Mouse (Mus musculus) heart, adult 9 months (tissue): Measurements from ENCODE around the gene Opa1.

ENCODE experiments used
- DNase-seq, 2 experiments: peaks; one replicate each; pipeline ENCODE4 v3.0.0; 2022; ENCODE audit warnings: low spot score in 2 of 2

Gene Opa1

DNA sequence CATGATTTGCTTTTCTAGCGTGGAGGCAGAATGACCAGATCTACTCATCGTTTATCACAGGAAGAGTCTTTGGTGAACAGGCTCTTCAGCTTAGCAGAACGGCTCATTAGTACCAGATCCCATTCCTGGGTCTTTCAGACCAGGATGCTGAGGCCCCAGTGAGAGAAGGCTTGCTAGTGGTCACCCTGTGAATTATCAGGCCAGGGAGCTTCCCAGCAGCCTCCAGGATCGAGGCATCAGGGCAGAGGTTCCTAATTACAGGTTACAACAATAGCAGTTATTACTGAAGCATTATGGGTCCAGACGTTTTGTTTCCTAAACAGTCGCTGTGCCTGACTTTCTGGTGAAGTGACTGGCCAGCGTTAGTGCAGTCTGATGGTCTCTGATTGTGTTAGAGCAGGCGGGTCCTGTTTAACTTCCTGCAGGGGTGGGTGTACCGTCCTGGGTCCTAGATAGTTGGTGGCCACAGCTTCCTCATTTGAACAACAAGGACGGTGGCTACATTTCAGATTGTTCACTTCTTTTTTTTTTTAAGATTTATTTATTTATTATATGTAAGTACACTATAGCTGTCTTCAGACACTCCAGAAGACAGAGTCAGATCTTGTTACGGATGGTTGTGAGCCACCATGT is 110.2 kb downstream of the Opa1 start:
- no peak for DNase-seq

GRCm38 (mm10) chr16:29693025-29693682 is 114.0 kb downstream of the Opa1 start:
- DNase-seq = no peak

- DNase-seq = no peak
Measured at GRCm38 (mm10) chr16:29693791-29694419, 114.8 kb downstream of the Opa1 start.

DNA sequence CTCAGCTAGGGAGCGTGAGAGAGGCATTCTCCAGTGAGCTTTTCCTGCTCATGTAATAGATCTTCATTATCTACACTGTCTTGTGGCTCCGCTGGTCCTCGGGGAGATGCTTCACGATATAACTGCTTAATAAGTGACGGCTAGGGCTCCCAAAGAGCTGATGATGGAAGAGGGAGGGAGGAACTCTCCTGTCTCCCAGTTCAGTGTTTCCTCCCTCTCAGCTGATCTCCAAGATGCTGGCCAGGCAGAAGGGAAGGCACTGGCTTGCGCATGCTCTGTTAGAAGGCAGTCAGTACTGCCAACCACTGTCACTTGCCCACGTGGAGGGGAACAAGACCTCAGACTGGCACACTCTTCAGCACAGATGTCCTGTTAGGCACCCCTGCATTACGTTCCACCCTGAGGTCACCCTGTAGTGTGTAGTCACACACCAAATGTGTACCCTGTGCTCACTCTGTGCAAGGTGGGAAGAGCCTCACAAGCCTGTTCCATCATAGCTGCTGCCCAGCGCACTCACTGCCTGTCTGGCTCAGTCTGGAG is 115.4 kb downstream of the Opa1 start:
- DNase-seq = no peak
